Mouse (Mus musculus) lung, postnatal 0 days (tissue): ENCODE data around the gene Lyst.

Experiments used
- CTCF ChIP-seq: IDR thresholded peaks from 2 replicates; pipeline ENCODE4 v1.5.1; 2016; ENCODE audit warnings: antibody characterized with exemption, mild to moderate bottlenecking
- EP300 ChIP-seq: IDR thresholded peaks from 2 replicates; pipeline ENCODE4 v1.6.1; 2016; ENCODE audit warnings: antibody characterized with exemption, mild to moderate bottlenecking, control low read depth

GRCm38 (mm10) chr13:13547889-13548288 lies 42.3 kb upstream of the Lyst start:
- TF ChIP-seq EP300 = no peak
- no peak for TF ChIP-seq CTCF
